Mouse (Mus musculus): ENCODE data around the gene Nfe2l1. TPM values are rescaled to one million over a fixed set of nuclear protein-coding genes. Genes with fewer than 3 reads are reported as not detected.
"Not testable (repeated sequence)": the region's sequence is repeated elsewhere in the genome, so short reads cannot be mapped to it uniquely, and the experiment has no call there.

Gene Nfe2l1
- polyA plus RNA-seq, 1 experiment from 2014 or later = 67.8 TPM

DNA sequence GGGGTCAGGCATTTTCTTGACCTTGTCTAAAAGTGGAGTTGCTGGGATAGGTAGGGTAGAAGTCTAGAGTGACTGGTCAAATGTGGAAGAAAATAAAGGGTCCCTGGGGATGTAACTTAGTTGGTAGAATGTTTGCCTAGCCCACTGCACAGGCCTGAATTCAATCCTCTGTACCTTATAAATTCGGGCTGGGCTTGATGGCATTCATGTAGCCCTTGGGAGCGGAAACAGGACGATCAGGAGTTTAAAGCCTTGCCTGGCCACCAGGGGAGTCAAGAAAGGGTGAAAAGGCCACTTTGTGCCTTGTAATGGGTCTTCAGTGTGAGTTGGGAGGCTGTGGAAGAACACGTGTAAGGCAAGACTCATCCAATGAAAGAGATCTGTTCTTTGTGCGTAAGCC is 39.8 kb downstream of the Nfe2l1 start:
- Histone ChIP-seq H3K27ac (no peak overlapping the region), H3K36me3 (peaks cover 3% of the 10 kb centered on the region; the same call in 1 of the 2 replicates), H3K9ac (replicated peaks) (peak overlapping the region; percentile 90), H3K9me3 (no peaks in the 10 kb centered on the region), H3K4me1 (replicated peaks) (peaks cover 48% of the 10 kb centered on the region), H3K4me3 (replicated peaks) (peak overlapping the region; percentile 75), H3K4me2 (replicated peaks) (peak overlapping the region; percentile 74), H3K27me3 (no peaks in the 10 kb centered on the region)
- WGBS = 7% methylated on average over 5 of the region's 5 CpGs
- ATAC-seq = no peak

DNA sequence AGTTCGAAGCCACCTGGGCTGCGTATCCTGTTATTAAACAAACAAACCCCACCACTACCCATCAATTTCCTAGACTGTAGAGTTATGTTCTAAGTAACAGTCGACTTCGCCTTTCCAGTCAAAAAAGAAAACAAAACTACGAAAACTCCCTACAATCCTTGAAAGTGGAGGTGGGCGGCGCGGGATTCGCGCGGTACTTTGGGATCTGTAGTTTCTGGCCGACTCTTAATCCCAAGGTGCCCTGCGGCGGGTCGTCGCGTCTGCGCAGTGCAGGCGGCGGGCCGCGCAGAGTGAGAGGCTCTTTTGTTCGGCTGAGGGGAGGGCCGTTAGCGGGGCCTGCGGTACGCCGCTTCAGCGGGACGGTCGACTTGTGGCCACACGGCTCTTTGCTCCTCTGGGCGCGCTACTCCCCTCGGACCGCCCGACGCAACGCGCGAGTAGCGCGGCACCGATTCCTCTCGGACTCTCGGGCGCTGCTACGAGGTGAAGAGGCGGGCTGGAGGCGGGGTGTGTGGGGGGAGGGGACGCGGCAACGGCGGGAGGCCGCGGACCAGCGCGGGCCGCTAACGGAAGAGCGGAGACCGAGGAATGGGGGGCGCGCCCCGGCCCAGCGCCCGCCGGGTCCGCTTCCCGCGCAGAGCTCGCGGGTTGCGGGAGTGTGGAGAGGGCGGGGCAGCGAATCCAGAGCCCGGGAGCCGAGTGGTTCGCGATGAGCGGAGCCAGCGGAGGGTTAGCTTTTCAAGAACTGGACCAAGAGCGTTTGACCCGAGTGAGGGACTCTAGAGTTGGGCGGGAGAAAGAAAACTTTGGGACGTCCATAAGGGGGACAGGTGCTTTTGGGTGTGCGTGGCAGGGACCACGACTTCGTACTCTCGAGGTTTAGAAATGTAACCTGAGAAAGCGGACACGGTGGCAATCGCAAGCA is 40.6 kb downstream of the Nfe2l1 start, which contains the start of gene Cbx1:
Cbx1 (plus strand) TSS at position 257 of the 925 bp plus-strand sequence.
- WGBS = 1% methylated on average over 92 of the region's 93 CpGs
- H3K36me3 ChIP-seq = no peaks in the 10 kb centered on the region
- peak within 1 kb of the TSS; percentile 74 for H3K4me2 ChIP-seq (replicated peaks)
- peak within 1 kb of the TSS; percentile 90 for H3K9ac ChIP-seq (replicated peaks)
- peaks cover 48% of the 10 kb centered on the region for H3K4me1 ChIP-seq (replicated peaks)
- H3K27me3 ChIP-seq = no peaks in the 10 kb centered on the region
- peak within 1 kb of the TSS; percentile 97 for H3K27ac ChIP-seq
- peak; percentile 99 for ATAC-seq
- no peaks in the 10 kb centered on the region for H3K9me3 ChIP-seq
- H3K4me3 ChIP-seq (replicated peaks) = peak within 1 kb of the TSS; percentile 75

DNA sequence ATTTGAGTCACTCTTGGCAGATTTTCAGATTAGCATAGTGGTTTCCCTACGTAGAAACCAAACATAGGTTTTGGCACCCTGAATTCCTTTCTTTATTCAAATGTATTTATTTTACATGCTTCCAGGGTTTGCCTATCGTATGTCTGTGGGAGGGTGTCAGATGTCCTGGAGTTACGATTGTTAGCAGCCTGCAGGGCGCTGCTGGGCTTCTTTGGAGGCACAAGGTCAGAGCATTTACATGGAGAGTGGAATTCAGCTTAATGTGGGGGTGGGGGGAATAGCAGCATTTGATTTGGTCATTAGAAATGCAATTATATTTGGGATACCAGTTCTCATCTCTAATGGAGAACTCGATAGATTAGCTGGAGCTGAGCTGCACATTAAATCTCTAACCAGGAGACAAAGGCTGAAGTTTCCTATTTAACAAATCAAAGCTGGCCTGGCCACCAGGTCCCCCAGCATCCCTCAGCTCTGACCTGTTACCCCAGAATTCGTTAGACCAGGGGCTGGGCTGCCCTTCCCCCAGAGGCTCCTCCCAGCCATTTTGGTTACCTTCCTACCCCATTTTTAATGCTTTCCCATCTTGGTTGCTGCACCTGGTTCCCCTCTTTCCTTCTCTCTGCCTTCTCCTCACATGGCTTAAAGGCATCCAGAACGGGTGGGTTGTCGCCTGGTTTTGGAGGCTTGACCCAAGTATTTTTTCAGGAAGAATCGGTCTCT is 42.9 kb downstream of the Nfe2l1 start:
- no peak overlapping the region for H3K4me2 ChIP-seq (replicated peaks)
- H3K4me1 ChIP-seq (replicated peaks) = peaks cover 26% of the 10 kb centered on the region
- no peaks in the 10 kb centered on the region for H3K9me3 ChIP-seq
- H3K27ac ChIP-seq = no peak overlapping the region
- ATAC-seq = no peak
- H3K27me3 ChIP-seq = no peaks in the 10 kb centered on the region
- 34% methylated on average over 9 of the region's 9 CpGs for WGBS
- no peaks in the 10 kb centered on the region for H3K36me3 ChIP-seq
- H3K9ac ChIP-seq (replicated peaks) = no peak overlapping the region
- no peak overlapping the region for H3K4me3 ChIP-seq (replicated peaks)

DNA sequence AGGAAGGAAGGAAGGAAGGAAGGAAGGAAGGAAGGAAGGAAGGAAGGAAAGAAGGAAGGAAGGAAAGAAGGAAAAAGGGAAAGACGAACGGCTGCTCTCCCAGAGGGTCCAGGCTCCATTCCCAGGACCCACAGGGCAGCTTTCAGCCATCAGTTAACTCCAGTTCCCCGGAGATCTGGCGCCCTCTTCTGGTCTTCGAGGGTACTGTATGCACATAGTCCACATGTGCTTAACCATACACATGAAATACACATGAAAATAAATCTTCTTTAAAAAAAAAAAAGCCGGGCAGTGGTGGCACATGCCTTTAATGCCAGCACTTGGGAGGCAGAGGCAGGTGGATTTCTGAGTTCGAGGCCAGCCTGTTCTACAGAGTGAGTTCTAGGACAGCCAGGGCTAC is 44.9 kb downstream of the Nfe2l1 start:
- 15% methylated on average over 7 of the region's 7 CpGs for WGBS
- H3K9me3 ChIP-seq; H3K27me3 ChIP-seq; H3K27ac ChIP-seq; H3K36me3 ChIP-seq; H3K4me1 ChIP-seq (replicated peaks); H3K9ac ChIP-seq (replicated peaks); ATAC-seq; H3K4me2 ChIP-seq (replicated peaks); H3K4me3 ChIP-seq (replicated peaks): not testable (repeated sequence)

DNA sequence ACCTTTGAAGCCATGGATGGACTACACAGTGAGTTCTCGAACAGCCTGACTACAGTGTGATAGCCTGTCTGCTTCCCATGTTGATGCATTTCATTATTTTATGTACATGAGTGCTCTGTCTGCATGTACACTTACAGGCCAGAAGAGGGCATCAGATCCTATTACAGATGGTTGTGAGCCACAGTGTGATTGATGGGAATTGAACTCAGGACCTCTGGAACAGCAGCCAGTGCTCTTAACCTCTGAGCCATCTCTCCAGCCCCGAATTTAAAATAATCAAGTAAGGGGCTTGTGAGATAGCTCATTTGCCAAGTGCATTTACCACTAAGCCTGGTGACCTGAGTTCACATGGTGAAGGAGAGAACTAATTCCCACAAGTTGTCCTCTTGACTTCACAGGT is 48.3 kb downstream of the Nfe2l1 start:
- H3K4me1 ChIP-seq (replicated peaks) = peaks cover 10% of the 10 kb centered on the region
- H3K36me3 ChIP-seq = no peaks in the 10 kb centered on the region
- no peak overlapping the region for H3K4me3 ChIP-seq (replicated peaks)
- no peak overlapping the region for H3K27ac ChIP-seq
- H3K9ac ChIP-seq (replicated peaks) = no peak overlapping the region
- no peaks in the 10 kb centered on the region for H3K27me3 ChIP-seq
- no peak for ATAC-seq
- WGBS = 83% methylated on average over 2 of the region's 2 CpGs
- no peaks in the 10 kb centered on the region for H3K9me3 ChIP-seq
- H3K4me2 ChIP-seq (replicated peaks) = no peak overlapping the region

GRCm38 (mm10) chr11:96780306-96780705 is 49.5 kb downstream of the Nfe2l1 start:
- Histone ChIP-seq H3K27ac (no peak overlapping the region), H3K27me3 (no peaks in the 10 kb centered on the region), H3K9ac (replicated peaks) (no peak overlapping the region), H3K4me2 (replicated peaks) (no peak overlapping the region), H3K36me3 (no peaks in the 10 kb centered on the region), H3K4me3 (replicated peaks) (no peak overlapping the region), H3K9me3 (no peaks in the 10 kb centered on the region), H3K4me1 (replicated peaks) (peaks cover 21% of the 10 kb centered on the region)
- WGBS = 76% methylated on average over 5 of the region's 5 CpGs
- ATAC-seq = no peak

- ATAC-seq, H3K27me3 ChIP-seq, H3K9me3 ChIP-seq, H3K36me3 ChIP-seq: not testable (repeated sequence)
- peak overlapping the region; percentile 78 for H3K4me2 ChIP-seq (replicated peaks)
- peak overlapping the region; percentile 76; the same call in 1 of the 2 replicates for H3K9ac ChIP-seq (replicated peaks)
- WGBS = 75% methylated on average over 10 of the region's 10 CpGs
- H3K4me1 ChIP-seq (replicated peaks) = peaks cover 30% of the 10 kb centered on the region
- peak overlapping the region; percentile 79 for H3K4me3 ChIP-seq (replicated peaks)
- H3K27ac ChIP-seq = peak overlapping the region; percentile 68
These were observed 51.6 kb downstream of the Nfe2l1 start for GRCm38 (mm10) chr11:96778061-96778627.

GRCm38 (mm10) chr11:96776968-96777962 is 52.5 kb downstream of the Nfe2l1 start, which contains the start of gene Snx11:
TSS of gene Snx11 (minus strand) at chr11:96777559.
- H3K9ac ChIP-seq (replicated peaks) = peak within 1 kb of the TSS; percentile 76
- 1% methylated on average over 59 of the region's 59 CpGs for WGBS

DNA sequence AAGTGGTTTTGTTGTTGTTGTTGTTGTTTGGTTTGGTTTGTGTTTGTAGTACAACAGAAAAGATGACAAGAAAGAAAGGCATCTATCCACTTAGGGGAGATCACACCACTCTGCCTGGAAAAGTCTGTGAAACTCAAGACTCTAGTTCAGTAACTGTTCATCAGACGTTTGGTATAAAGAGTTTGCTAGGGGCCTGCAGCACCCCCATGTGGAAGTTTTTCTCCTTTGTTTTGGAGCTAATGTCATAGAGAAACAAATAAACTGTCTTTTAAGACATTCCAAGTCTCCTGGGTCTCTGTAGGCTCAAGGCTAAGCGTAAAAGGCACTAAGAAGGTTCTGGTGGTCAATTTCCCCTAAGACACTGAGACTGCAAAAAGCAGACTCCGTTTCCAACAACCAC is 53.7 kb downstream of the Nfe2l1 start:
- ATAC-seq = no peak
- no peaks in the 10 kb centered on the region for H3K27me3 ChIP-seq
- no peak overlapping the region for H3K27ac ChIP-seq
- no peaks in the 10 kb centered on the region for H3K9me3 ChIP-seq
- H3K4me2 ChIP-seq (replicated peaks) = peak overlapping the region; percentile 78
- H3K4me1 ChIP-seq (replicated peaks) = peaks cover 30% of the 10 kb centered on the region
- peaks cover 29% of the 10 kb centered on the region for H3K36me3 ChIP-seq
- peak overlapping the region; percentile 76 for H3K9ac ChIP-seq (replicated peaks)
- 56% methylated on average over 3 of the region's 3 CpGs for WGBS
- peak overlapping the region; percentile 79; the same call in 1 of the 2 replicates for H3K4me3 ChIP-seq (replicated peaks)

More at GRCm38 (mm10) chr11:96776968-96777962, 52.5 kb downstream of the Nfe2l1 start, which contains the start of gene Snx11:
- Histone ChIP-seq H3K27me3 (no peaks in the 10 kb centered on the region), H3K9me3 (no peaks in the 10 kb centered on the region), H3K4me1 (replicated peaks) (peaks cover 30% of the 10 kb centered on the region), H3K4me3 (replicated peaks) (peak within 1 kb of the TSS; percentile 79), H3K36me3 (peaks cover 17% of the 10 kb centered on the region), H3K27ac (peak within 1 kb of the TSS; percentile 68), H3K4me2 (replicated peaks) (peak within 1 kb of the TSS; percentile 78)
- peak; percentile 100 for ATAC-seq

DNA sequence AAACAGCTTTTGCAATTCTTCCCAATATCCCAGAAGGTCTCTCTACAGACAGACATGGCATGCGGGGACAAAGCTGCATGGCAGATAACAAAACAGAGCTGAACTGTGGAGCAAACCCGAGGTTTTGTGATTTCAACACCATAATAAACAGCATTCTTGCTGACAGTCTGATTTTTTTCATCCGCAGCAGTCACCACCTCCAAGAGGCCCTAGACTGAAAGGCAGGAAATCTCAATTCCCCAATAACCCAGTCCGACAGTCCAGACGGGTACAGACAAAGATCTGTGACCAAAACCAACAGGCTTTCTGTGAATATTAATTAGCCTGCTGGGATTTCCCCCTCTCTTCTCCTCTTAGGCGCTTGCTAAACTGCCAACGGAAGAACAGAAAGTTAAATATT is 54.1 kb downstream of the Nfe2l1 start:
- WGBS = 72% methylated on average over 7 of the region's 7 CpGs
- Histone ChIP-seq H3K4me3 (replicated peaks) (no peak overlapping the region), H3K9me3 (no peaks in the 10 kb centered on the region), H3K9ac (replicated peaks) (no peak overlapping the region), H3K36me3 (peaks cover 33% of the 10 kb centered on the region), H3K4me1 (replicated peaks) (peaks cover 30% of the 10 kb centered on the region), H3K4me2 (replicated peaks) (peak overlapping the region; percentile 78; the same call in 1 of the 2 replicates), H3K27me3 (no peaks in the 10 kb centered on the region), H3K27ac (no peak overlapping the region)
- ATAC-seq = no peak

DNA sequence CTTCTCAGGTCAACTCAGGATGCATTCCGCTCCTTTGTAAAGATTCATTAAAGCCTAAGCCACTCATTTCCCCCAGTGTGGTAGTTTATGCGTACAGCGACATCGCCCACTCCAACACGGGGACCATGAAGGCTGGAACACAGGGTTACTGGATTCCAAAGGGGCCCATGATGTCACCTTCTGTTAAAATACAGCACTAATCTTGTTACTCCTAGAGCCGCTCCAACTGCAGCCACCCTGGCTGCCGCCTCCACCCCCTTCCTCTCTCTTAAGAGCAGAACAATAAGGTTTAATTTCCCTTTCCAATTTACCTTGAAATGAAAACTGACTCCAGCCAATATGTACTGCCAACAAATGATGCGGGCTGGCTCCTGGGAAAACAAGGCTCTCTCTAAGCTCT is 54.7 kb downstream of the Nfe2l1 start:
- 0 out of 2 replicates have a peak overlapping the region, but pooled peaks have one; percentile 15 for H3K4me2 ChIP-seq (replicated peaks)
- no peaks in the 10 kb centered on the region for H3K27me3 ChIP-seq
- no peak overlapping the region for H3K4me3 ChIP-seq (replicated peaks)
- no peak for ATAC-seq
- peaks cover 39% of the 10 kb centered on the region for H3K36me3 ChIP-seq
- no peak overlapping the region for H3K27ac ChIP-seq
- 78% methylated on average over 8 of the region's 8 CpGs for WGBS
- H3K4me1 ChIP-seq (replicated peaks) = peaks cover 30% of the 10 kb centered on the region
- no peaks in the 10 kb centered on the region for H3K9me3 ChIP-seq
- H3K9ac ChIP-seq (replicated peaks) = no peak overlapping the region; the same call in 1 of the 2 replicates

All from midbrain, embryonic 13.5 days (tissue).